Mouse (Mus musculus) cerebellum, adult 2 months (tissue): ENCODE results near the gene Meis2.

ENCODE experiments used
- CTCF ChIP-seq: fragments of 200-500 bp; IDR thresholded peaks from 2 replicates; pipeline ENCODE4 v1.5.1; 2011; ENCODE audit warnings: low read depth, mild to moderate bottlenecking, control low read depth, low read length, moderate library complexity, borderline replicate concordance; ENCODE audit not compliant: insufficient read depth
- POLR2A ChIP-seq: fragments of 200-500 bp; IDR thresholded peaks from 2 replicates; pipeline ENCODE4 v1.6.1; 2011; ENCODE audit warnings: low read length, control low read depth, borderline replicate concordance; ENCODE audit not compliant: insufficient read depth

DNA sequence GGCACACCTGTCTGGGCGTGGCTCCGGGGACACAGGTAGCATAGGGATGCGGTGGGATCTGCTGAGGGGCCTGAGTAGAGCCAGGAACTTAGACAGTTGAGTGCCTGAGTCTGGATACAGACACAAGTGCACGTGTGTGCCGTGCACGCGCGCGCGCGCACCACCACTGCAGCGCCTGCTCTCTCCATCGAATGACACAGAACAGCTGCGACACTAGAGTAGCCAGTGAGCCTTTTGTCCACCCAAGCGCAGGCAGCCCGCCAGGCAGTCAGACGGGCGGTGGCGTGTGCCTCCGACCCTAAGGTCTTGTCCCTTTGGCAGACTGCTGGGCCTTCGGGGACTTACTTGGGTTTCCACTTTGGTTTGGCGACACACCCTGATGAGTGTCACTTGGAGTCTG, 213.0 kb downstream of the Meis2 start:
- TF ChIP-seq CTCF, result no peak
- TF ChIP-seq POLR2A, result no peak
